Mouse (Mus musculus): ENCODE results near the gene Ube2d2b. TPM values are rescaled to one million over a fixed set of nuclear protein-coding genes. Genes with fewer than 3 reads are reported as not detected.

Ube2d2b gene
- polyA plus RNA-seq, 1 experiment from 2014 or later: 0.11 TPM

GRCm38 (mm10) chr5:107866127-107867126, 36.5 kb downstream of the Ube2d2b start:
- H3K4me1 ChIP-seq: peaks cover 10% of the 10 kb centered on the region; the same call in 1 of the 2 replicates
- no peak overlapping the region for H3K4me3 ChIP-seq
- H3K27me3 ChIP-seq (ENCODE audit: low read depth, poor library complexity, severe bottlenecking): peaks cover 4% of the 10 kb centered on the region
- no peak for DNase-seq (ENCODE audit: low spot score)
- H3K27ac ChIP-seq: no peak overlapping the region
- 87% methylated on average over 2 of the region's 2 CpGs for WGBS
- no peaks in the 10 kb centered on the region for H3K36me3 ChIP-seq
- H3K9me3 ChIP-seq (replicated peaks): no peaks in the 10 kb centered on the region

- Histone ChIP-seq H3K27me3 (ENCODE audit: low read depth, poor library complexity, severe bottlenecking) (peaks cover 4% of the 10 kb centered on the region), H3K36me3 (no peaks in the 10 kb centered on the region), H3K4me3 (peak overlapping the region; percentile 92), H3K4me1 (peaks cover 10% of the 10 kb centered on the region; the same call in 1 of the 2 replicates), H3K9me3 (replicated peaks) (no peaks in the 10 kb centered on the region), H3K27ac (peak overlapping the region; percentile 98)
- peak; percentile 77 for DNase-seq (ENCODE audit: low spot score)
- WGBS: under 1% methylated on average over 82 of the region's 82 CpGs
These were observed 38.3 kb downstream of the Ube2d2b start for GRCm38 (mm10) chr5:107867970-107868904.

GRCm38 (mm10) chr5:107868905-107869424, 39.1 kb downstream of the Ube2d2b start:
- Histone ChIP-seq H3K36me3 (no peaks in the 10 kb centered on the region), H3K9me3 (replicated peaks) (no peaks in the 10 kb centered on the region), H3K27ac (peak overlapping the region; percentile 98), H3K4me3 (peak overlapping the region; percentile 92), H3K4me1 (peaks cover 10% of the 10 kb centered on the region; the same call in 1 of the 2 replicates), H3K27me3 (ENCODE audit: low read depth, poor library complexity, severe bottlenecking) (peaks cover 4% of the 10 kb centered on the region)
- WGBS: under 1% methylated on average over 58 of the region's 58 CpGs
- DNase-seq (ENCODE audit: low spot score): peak; percentile 95

GRCm38 (mm10) chr5:107869701-107870100, 39.8 kb downstream of the Ube2d2b start:
- DNase-seq (ENCODE audit: low spot score): no peak
- Histone ChIP-seq H3K27ac (no peak overlapping the region), H3K9me3 (replicated peaks) (no peaks in the 10 kb centered on the region), H3K4me1 (peaks cover 10% of the 10 kb centered on the region; the same call in 1 of the 2 replicates), H3K4me3 (no peak overlapping the region; the same call in 1 of the 2 replicates), H3K27me3 (ENCODE audit: low read depth, poor library complexity, severe bottlenecking) (peaks cover 4% of the 10 kb centered on the region), H3K36me3 (no peaks in the 10 kb centered on the region)
- 65% methylated on average over 2 of the region's 2 CpGs for WGBS

GRCm38 (mm10) chr5:107873330-107873729, 43.4 kb downstream of the Ube2d2b start:
- WGBS: 91% methylated on average over 6 of the region's 6 CpGs

GRCm38 (mm10) chr5:107873886-107874302, 44.0 kb downstream of the Ube2d2b start:
- WGBS: 61% methylated on average over 7 of the region's 7 CpGs
- Histone ChIP-seq H3K4me3 (no peak overlapping the region), H3K27ac (no peak overlapping the region), H3K9me3 (replicated peaks) (no peaks in the 10 kb centered on the region), H3K27me3 (ENCODE audit: low read depth, poor library complexity, severe bottlenecking) (peaks cover 4% of the 10 kb centered on the region), H3K36me3 (no peaks in the 10 kb centered on the region), H3K4me1 (no peaks in the 10 kb centered on the region; the same call in 1 of the 2 replicates)
- DNase-seq (ENCODE audit: low spot score): no peak

More at GRCm38 (mm10) chr5:107873330-107873729, 43.4 kb downstream of the Ube2d2b start:
- Histone ChIP-seq H3K9me3 (replicated peaks) (no peaks in the 10 kb centered on the region), H3K36me3 (no peaks in the 10 kb centered on the region), H3K4me1 (no peaks in the 10 kb centered on the region; the same call in 1 of the 2 replicates), H3K27me3 (ENCODE audit: low read depth, poor library complexity, severe bottlenecking) (peaks cover 4% of the 10 kb centered on the region), H3K27ac (no peak overlapping the region), H3K4me3 (no peak overlapping the region)
- DNase-seq (ENCODE audit: low spot score): no peak

- H3K4me3 ChIP-seq: no peak within 1 kb of the TSS
- peaks cover 4% of the 10 kb centered on the region for H3K27me3 ChIP-seq (ENCODE audit: low read depth, poor library complexity, severe bottlenecking)
- H3K36me3 ChIP-seq: no peaks in the 10 kb centered on the region
- DNase-seq (ENCODE audit: low spot score): no peak
- H3K9me3 ChIP-seq (replicated peaks): no peaks in the 10 kb centered on the region
- H3K27ac ChIP-seq: no peak within 1 kb of the TSS
- WGBS: 48% methylated on average over 4 of the region's 4 CpGs
- H3K4me1 ChIP-seq: no peaks in the 10 kb centered on the region; the same call in 1 of the 2 replicates
These were observed 44.8 kb downstream of the Ube2d2b start, which contains the start of gene Evi5 for GRCm38 (mm10) chr5:107874561-107875260. Gene Evi5 (minus strand): TSS chr5:107875107.

- Histone ChIP-seq H3K27ac (no peak overlapping the region), H3K4me1 (no peaks in the 10 kb centered on the region; the same call in 1 of the 2 replicates), H3K27me3 (ENCODE audit: low read depth, poor library complexity, severe bottlenecking) (peaks cover 4% of the 10 kb centered on the region), H3K4me3 (no peak overlapping the region), H3K36me3 (no peaks in the 10 kb centered on the region), H3K9me3 (replicated peaks) (no peaks in the 10 kb centered on the region)
- DNase-seq (ENCODE audit: low spot score): no peak
These were observed 45.3 kb downstream of the Ube2d2b start for GRCm38 (mm10) chr5:107875261-107875611.

- H3K27me3 ChIP-seq (ENCODE audit: low read depth, poor library complexity, severe bottlenecking): no peaks in the 10 kb centered on the region
- H3K36me3 ChIP-seq: no peaks in the 10 kb centered on the region
- H3K9me3 ChIP-seq (replicated peaks): no peaks in the 10 kb centered on the region
- H3K27ac ChIP-seq: no peak overlapping the region
- 86% methylated on average over 1 of the region's 1 CpGs for WGBS
- H3K4me1 ChIP-seq: no peaks in the 10 kb centered on the region; the same call in 1 of the 2 replicates
- DNase-seq (ENCODE audit: low spot score): no peak
- no peak overlapping the region for H3K4me3 ChIP-seq
These were observed 47.2 kb downstream of the Ube2d2b start for GRCm38 (mm10) chr5:107877053-107877452.

GRCm38 (mm10) chr5:107880710-107881109, 50.8 kb downstream of the Ube2d2b start:
- H3K27me3 ChIP-seq (ENCODE audit: low read depth, poor library complexity, severe bottlenecking): no peaks in the 10 kb centered on the region
- no peaks in the 10 kb centered on the region for H3K4me1 ChIP-seq
- WGBS: 85% methylated on average over 5 of the region's 5 CpGs
- no peaks in the 10 kb centered on the region for H3K36me3 ChIP-seq
- no peak for DNase-seq (ENCODE audit: low spot score)
- H3K27ac ChIP-seq: no peak overlapping the region
- H3K9me3 ChIP-seq (replicated peaks): no peaks in the 10 kb centered on the region
- H3K4me3 ChIP-seq: no peak overlapping the region
